Mouse (Mus musculus) ES-E14 (cell line): Measurements from ENCODE around the gene Olfr631.

ENCODE experiments used
- HCFC1 ChIP-seq: IDR thresholded peaks from 2 replicates; pipeline ENCODE4 v1.6.1; 2012; ENCODE audit warnings: low read length, inconsistent platforms, borderline replicate concordance; ENCODE audit not compliant: insufficient read depth
- MAFK ChIP-seq: IDR thresholded peaks from 2 replicates; pipeline ENCODE4 v1.6.1; 2014; ENCODE audit warnings: mild to moderate bottlenecking, low read depth, low read length, inconsistent platforms; ENCODE audit not compliant: insufficient read depth
- ZC3H11A ChIP-seq: IDR thresholded peaks from 2 replicates; pipeline ENCODE4 v1.6.1; 2012; ENCODE audit warnings: low read depth, mild to moderate bottlenecking, inconsistent platforms, low read length, borderline replicate concordance

- TF ChIP-seq HCFC1 (no peak), ZC3H11A (no peak), MAFK (no peak)
Observed at GRCm38 (mm10) chr7:103970852-103971251, 42.2 kb downstream of the Olfr631 start, which contains the start of gene Olfr635.
